Mouse (Mus musculus) heart, adult 9 months (tissue): ENCODE data around the gene Epha2.

ENCODE experiments used
- DNase-seq, 2 experiments: peaks; one replicate each; pipeline ENCODE4 v3.0.0; 2022; ENCODE audit warnings: low spot score in 2 of 2

The Epha2 gene

DNA sequence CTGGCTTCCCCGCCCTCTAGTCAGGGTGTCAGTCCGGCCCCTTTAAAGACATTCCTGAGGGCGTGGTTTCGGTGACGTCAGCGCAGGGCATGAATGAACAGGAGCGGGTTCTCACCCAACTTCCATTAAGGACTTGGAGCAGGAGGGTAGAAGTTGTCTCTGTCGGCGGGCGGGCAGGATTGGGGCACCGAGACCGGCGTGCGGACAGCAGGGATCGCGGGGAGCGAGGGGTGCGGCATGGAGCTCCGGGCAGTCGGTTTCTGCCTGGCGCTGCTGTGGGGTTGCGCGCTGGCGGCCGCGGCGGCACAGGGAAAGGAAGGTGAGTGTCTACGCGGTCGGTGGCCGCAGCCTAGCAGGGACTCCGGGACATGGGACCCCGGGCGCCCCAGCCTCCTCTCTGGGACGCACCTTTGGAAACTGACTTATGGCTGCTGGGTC lies at the start of gene Epha2:
Epha2 (plus strand) TSS at position 125 of the 438 bp plus-strand sequence.
- peak; percentile 91 to 93 for DNase-seq

DNA sequence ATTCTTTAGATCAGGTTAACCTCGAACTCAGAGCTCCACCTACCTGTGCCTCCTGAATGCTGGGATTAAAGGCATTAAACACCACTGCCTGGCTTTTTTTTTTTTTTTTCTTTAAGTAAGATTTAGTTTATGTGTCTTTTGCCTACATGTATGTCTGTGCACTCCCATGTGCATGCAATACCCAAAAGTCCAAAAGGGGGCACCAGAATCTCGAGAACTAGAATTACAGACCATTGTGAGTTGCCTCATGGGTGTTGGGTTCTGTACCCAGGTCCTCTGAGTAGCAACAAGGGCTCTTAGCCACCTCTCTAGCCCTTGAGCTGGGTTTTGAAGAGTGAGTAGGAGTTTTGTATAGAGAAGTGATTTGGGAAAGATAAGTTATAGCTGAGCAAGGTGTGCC lies 48.4 kb upstream of the Epha2 start:
- DNase-seq: no peak

DNA sequence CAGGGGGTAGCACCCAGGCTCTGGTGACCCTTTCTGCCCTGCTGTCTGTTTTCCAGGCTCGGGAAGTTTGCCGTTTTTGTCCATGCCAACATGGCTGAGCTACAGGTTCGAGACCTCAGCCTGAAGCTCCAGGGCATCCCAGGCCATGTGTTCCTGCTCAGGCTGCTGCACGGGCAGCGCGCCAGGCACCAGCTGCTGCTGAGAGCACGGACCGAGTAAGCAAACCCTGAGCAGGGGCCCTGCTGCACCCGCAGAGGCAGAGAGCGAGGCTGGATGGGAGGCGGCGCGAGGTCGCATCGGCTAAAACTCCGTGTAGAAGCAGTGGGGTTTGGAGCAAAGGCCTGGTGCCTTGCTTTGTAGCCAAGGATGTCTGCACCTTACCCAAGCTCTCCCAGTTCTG lies 46.8 kb upstream of the Epha2 start:
- DNase-seq: peak in 1 of 2 experiments; percentile 63

DNA sequence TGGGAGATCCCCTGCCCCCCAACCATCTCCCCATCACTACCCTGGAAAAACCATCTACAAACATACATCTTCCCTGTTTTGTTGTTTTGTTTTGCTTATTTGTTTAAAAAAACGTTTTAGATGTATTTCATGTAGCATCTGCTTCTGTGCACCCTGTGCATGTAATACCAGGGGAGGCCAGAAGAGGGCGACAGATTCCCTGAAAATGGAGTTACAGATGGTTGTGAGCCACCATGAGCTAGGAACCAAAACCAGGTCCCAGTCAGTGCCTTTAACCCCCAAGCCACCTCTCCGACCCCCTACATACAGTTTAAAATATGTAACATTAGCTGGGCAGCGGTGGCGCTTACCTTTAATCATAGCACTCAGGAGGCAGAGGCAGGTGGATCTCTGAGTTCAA lies 43.6 kb upstream of the Epha2 start:
- DNase-seq: no peak

DNA sequence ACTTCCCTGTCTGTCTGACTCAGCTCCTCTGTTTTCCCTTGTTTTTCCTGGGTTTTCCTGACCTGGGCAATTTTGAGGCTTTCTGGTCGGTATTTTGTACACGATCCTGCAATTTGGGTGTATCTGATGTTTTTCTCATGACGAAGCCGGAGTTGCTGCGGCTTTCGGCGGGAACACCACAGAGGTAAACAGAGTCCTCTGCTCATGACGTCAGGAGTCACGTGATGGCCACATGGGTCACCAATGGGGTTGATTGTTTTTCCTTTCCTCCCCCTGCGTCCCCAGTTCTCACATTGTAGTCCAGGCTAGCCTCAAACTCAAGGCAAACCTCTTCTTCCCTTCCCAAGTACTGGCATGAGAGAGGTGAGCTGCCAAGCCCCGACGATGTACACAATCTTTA lies 41.6 kb upstream of the Epha2 start:
- no peak for DNase-seq

DNA sequence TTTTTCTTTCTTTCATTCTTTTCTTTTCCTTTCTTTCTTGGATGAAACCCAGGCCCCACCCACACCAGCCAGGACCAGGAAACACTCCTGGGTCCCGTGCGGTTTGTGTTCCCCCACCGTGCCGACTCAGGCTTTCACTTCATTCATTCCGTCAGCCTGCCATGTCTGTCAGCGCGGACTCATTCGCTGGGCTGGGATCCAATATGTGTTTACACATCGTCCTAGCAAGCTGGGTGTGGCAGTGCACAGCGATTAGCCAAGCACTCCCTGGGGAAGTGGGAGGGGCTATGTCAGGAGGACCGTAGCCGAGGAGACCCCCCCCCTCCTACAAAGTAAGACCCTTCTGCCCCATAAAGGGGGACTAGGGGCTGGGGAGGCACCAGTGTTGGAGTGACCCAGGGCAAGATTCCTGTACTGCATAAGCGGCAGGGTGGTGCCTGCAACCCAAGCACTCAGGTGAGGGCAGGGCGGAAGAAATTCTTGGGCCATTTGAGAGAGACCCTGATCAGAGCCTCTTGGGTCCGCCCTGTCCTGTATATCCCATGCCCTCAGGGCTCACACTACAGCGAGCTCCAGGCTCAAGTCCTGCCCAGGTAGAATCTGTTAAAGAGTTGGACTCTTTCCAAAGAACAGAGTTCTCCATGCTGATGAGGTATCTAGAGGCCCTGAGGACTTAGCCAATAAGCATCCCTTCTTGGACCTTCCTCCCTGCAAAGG lies 40.9 kb upstream of the Epha2 start:
- DNase-seq: peak in 1 of 2 experiments; percentile 63

DNA sequence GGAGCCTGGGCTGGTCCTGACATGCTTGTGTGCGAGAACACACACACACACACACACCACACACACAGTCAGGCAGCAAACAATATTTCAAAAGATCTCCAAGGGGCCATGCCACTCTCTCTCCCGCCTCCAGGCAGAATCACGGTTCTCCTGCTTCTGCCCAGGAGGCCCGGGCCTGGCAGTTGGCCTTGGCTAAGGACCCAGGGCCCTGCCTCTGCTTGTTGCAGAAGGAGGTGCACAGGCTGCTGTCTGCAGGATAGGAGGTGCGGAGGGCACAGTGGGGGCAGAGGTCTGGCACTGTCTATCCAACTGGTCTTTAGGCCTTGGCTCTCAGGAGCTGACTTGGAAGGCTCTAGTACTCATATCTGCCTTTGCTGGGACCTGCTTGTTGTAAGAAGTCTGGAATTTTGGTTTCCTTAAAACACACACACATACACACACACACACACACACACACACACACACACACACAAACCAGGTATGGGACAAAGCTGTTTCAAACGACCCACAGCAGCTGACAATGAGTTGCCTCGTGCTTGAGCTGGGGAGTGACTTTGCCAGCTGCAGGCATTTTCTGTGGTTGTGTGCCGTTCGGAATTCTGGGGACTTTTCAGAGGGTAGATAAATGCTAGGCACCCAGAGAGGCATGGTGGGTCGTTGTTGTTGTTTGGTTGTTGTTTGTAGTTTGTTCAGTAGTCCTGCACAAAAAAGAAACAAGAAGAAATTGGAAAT lies 38.0 kb upstream of the Epha2 start:
- DNase-seq: no peak

DNA sequence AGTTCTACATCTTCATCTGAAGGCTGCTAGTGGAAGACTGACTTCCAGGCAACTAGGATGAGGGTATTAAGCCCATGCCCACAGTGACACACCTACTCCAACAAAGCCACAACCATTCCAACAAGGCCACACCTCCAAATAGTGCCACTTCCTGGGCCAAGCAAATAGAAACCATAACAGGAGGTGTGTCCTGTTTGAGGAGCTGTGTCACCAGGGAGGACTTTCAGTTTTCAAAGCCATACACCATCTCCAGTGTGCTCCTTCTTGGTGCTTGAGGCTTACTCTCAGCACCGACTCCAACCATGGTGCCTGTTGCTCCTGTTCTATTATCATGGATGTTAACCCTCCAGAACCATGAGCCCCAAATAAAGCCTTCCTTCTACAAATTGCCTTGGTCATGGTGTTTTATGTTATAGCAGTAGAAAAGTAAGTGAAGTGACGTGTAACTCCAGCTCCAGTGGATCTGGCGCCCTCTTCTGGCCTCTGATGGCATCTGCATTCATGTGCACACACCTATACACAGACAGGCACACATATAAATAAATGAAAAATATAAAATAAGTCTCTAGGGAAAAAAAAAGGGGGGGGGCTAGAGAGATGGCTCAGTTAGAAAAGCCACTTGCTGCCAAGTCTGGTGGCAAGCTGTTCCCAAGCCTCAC lies 34.9 kb upstream of the Epha2 start:
- DNase-seq: no peak

DNA sequence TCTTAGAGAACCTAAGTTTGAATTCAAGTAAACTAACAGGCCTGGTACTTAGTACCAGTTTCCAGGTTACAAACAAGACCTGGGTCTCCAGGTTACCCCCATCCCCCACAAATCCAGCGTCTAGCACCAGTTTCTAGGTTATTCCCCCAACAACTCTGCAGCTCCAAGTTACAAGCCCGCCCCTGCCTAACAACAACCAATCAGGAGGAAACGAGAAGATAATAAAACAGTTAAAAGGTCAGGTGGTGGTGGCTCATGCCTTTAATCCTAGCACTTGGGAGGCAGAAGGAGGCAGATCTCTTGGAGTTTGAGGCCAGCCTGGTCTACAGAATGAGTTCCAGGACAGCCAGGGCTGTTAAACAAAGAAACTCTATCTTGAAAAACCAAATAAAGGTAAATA lies 33.8 kb upstream of the Epha2 start:
- no peak for DNase-seq

DNA sequence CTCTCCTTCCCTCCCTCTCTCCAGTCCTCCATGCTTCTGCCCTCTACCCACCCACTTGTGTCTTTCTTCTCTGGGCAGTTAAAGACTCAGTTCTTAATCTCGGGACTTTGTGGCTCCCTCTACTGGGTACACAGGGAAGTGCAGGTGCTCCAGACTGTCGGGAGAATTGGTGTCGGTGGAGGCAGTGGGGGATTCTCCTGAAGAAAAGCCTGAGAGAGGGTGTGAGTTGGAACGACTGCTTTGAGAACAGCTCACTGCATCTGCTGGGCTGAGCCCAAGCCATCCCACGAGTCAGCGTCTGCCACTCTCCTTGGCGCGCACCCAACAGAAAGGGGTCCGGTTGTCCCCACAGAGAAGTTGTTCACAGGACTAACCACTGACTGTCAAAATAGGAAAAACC lies 33.2 kb upstream of the Epha2 start:
- DNase-seq: no peak

DNA sequence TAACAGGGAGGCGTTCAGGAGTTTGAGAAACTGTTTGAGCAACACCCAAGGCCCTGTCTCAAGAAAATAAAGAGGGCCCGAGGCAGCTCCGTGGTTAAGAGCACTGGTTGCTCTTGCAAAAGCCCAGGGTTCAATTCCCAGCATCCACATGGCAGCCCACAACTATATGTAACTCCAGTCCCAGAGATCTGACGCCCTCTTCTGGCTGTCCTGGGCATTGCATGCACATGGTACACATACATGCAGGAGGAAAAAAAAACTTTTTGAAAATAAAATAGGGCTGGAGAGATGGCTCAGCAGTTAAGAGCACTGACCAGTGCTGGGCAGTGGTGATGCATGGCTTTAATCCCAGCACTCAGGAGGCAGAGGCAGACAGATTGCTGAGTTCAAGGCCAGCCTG lies 32.7 kb upstream of the Epha2 start:
- no peak for DNase-seq

DNA sequence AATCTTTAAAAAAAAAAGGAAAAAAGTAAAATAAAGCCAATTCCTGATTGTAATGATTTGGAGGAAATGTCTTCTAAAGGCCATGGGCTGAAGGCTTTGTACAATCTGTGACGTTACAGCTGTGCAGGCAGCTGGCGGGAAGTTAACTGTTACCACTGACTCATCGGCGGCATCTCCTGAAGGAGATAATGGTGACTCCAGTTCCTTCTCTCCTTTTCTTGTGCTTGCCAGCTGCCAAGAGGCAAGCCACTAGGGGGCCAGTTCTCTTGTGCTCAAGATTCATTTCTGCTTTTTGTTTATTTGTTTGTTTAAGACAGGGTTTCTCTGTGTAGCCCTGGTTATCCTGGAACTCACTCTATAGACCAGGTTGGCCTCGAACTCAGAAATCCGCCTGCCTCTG lies 32.0 kb upstream of the Epha2 start:
- DNase-seq: no peak

DNA sequence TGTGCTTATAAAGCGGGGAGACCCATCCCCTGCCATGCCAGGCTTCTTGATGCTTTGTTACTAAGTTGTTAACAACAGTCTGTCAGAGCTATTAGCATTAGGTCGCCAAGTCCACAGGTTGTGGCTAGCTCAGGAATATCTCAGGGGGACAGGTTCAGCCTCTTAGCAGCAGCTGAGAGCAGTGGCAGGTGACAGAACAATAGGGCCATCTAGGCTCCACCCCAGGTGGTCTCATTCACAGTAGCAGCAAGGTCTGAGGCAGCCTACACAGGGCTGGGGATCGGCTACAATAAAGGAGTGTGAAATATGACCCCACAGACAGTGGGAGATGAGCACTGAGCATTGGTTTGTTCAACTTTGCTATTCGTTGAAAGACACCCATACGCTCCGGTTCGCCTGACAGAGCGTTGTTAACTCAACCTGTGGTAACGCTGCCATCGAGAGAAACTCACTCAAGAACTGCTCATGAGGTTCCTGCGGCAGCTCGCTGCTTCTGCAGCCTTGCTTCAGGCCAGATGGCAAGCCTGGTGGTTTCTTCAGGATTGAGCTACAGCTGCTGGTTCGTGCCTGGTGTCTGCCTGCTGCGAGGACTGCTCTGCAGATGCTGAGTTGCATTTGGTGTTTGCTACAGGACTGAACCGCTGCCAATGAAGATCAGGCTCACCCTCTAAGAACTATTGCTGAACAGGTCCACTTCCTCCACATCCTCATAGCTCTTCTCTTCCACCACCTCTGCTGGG lies 30.7 kb upstream of the Epha2 start:
- no peak for DNase-seq

DNA sequence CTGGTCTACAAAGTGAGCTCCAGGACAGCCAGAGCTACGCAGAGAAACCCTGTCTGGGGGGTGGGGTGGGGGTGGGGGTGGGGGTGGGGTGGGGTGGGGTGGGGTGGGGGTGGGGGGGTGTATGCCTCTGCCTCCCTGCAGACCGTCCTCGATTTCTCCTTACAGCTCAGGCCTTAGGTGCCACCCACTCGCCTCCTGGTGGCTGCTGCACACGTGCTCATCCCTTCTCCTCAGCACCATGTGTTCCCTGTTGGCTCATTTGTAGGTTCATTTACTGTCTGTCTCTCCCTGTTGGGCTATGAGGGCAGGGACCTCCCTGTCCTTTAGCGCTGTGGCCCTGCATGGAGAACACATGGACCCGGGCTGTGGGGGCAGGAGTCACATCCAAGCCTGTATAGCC lies 29.8 kb upstream of the Epha2 start:
- no peak for DNase-seq

DNA sequence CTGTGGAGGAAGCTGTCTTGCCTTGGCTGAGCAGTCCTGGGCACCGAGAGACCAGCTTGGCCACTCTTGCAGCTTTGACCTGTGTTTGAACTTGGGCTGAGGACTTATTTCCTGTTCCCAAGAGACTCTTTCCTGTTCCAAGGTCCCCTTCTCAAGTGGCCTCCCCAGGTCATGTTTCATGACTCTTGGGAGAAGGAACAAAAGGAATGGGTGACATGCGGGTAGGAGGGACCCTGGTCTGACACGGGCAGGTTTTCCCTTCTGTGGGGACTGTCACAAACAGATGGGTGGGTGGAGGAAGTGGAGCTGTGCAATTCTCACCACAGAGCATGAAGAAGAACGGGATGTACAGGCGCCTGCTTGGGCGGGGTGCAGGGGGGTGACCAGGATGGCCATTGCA lies 29.3 kb upstream of the Epha2 start:
- no peak for DNase-seq

DNA sequence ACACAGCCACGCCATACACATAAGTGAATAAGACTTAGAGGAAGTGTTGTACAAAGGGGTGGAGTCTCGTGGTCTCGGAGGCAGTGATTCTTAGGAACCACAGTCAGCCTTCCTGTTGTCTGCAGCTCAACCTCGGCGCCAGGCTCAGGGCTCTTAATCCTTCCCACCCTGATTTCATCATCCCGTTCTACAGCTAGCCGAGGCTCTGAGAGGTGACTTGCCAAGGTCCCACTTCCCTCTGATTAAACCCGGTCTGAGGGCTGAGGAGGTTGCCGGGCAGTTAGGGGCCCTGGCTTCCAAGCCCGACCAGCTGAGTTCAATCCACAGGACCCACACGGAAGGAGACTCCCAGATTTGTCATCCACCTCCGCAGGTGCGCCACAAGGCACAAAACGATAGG lies 28.2 kb upstream of the Epha2 start:
- no peak for DNase-seq

DNA sequence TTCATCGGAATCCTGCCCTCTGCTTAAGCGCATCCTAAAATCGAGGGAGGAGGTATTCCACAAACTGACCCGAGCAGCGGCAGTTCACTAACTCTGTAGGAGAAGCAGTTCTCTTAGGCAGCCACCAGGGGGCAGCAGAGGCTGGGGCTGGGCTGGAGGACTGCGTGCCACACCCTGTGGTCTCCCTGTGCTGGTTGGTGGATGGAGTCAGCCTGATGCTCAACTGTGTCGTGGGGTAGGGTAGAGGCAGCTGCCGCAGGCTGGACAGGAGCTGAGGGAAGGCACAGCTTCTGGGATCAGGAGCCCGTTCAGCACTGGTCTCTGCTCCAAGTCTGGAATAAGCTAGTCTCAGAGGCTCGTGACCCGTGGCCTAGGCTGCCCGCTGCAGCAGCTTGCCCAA lies 27.7 kb upstream of the Epha2 start:
- DNase-seq: peak; percentile 76 to 78

DNA sequence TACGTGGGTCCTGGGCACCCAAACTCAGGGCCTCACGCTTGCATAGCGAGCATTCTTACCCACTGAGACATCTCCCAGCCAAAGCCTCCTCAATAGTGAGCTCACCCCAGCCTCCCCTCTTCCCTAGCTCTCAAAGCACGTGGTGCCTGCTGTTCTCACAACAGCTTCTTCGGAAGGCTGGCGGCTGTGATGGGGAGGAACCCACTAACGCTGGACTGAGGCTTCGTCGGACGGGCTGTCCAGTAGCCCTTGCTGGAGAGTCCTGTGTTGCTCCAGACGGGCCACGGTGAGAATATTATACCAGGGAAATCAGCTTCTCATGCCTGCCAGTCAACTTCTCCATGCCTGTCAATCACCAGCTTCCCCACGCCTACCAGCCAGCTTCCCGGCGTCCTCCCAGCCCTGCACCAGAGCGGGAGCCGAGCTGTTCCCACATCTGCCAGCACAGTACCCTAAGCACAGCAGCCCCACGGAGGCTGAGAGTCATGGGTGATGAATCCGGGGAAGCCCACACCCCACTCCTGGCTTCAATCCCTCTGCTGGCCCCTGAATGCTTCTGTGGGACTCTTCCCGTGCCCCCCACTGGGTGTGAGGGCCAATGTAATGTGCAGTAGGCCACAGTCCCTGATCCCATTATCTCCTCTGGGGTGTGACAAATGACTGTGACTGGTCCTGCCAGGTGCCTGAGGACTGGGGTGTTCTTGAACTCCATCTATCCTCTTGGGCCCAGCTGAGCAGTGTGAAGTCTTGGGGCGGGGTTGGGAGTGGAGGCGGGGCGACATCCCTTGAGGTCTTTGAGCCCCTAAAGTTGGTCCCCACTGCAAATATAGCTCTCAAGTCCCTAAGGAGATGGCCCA lies 26.3 kb upstream of the Epha2 start:
- DNase-seq: no peak

DNA sequence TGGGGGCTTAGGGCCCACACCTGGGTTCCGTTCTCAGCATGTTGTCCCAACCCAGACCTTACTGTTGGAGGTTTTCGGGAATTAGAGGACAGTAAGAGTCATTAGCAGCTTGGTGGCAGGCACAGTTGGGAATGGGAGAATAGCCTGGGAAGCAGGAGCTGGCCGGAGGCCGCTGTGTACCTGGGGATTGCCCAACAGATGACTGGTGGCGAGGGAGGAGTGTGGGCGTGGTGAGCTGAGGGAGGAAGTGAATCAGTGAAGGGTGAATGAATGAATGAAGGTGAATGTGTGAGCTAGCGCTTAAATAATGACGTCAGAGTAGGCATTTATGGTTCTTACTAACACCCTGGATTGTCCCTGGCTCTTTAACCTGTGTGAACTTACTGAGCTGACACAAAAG lies 23.9 kb upstream of the Epha2 start:
- no peak for DNase-seq

DNA sequence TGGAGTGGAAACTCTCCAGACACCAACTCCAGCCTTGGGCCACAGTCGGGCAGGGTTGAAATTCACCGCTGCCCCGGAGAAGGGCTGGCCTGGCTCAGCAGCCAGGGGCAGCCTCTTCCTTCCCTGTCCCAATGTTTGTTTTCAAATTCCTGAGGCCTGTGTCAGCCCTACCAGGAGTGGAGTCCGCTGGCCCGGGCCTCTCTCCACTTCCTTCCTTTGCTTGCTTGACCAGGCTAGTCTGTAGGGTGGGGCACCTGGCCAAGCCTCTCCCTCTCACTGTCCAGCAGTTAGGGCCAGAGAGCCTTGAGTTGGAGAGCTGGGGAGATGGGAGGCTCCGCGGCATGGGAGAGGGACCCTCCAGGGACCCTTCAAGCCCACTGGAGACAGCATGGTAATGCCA lies 22.9 kb upstream of the Epha2 start:
- peak; percentile 94 to 95 for DNase-seq

DNA sequence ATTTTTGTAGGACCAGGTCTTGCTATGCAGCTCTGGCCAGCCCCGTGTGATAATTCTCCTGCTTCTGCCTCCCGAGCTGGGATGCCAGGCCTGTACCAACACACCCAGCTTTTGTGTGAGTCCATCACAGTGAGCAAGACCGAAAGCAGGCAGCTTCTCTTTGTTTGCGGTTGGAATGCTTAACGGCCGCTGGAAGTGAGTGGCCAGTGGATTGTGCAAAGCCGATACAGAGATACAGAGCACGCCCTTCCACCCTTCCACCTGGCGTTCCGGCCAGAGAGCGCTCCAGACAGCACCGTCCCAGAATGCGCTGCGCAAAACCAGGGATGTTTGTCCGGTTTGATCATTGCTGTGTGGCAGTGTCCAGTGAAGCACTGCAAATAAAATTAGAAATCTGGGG lies 21.7 kb upstream of the Epha2 start:
- DNase-seq: no peak
